Mouse (Mus musculus) limb, embryonic 14.5 days (tissue): ENCODE measurements around the gene Dennd1c. TPM values are rescaled to one million over a fixed set of nuclear protein-coding genes. Genes with fewer than 3 reads are reported as not detected.
A peak's percentile ranks its signal among the peaks of the same experiment; 100 is the strongest.

Source experiments
- ATAC-seq: fragments of 200-750 bp; cut with Nextera tagmentation; 2 replicates; pipeline ENCODE4 v1.8.0; 2017; ENCODE audit warnings: low read depth, moderate number of reproducible peaks, moderate TSS enrichment; ENCODE audit not compliant: low FRiP score
- DNase-seq: peaks from one replicate; pipeline ENCODE4 v3.0.0-alpha.2; 2015; ENCODE audit warnings: low spot score
- H3K27ac ChIP-seq: fragments of 300-500 bp; sonication (generic); replicated peaks from 2 replicates; pipeline ENCODE4 v1.5.1; 2014; ENCODE audit warnings: low read depth, mild to moderate bottlenecking, low read length, moderate library complexity, mixed read lengths
- H3K27me3 ChIP-seq: fragments of 300-500 bp; sonication (generic); 2 replicates; pipeline ENCODE4 v1.6.1; 2014; ENCODE audit warnings: low read length, mixed read lengths; ENCODE audit not compliant: control insufficient read depth, insufficient read depth
- H3K36me3 ChIP-seq: fragments of 300-500 bp; sonication (generic); 2 replicates; pipeline ENCODE4 v1.6.1; 2014; ENCODE audit warnings: mild to moderate bottlenecking, low read length, moderate library complexity, mixed read lengths; ENCODE audit not compliant: control insufficient read depth, insufficient read depth
- H3K4me1 ChIP-seq: fragments of 300-500 bp; sonication (generic); 2 replicates; pipeline ENCODE4 v1.6.1; 2014; ENCODE audit warnings: antibody characterized with exemption, low read length, mixed read lengths; ENCODE audit not compliant: control insufficient read depth, insufficient read depth
- H3K4me2 ChIP-seq: fragments of 300-500 bp; sonication (generic); replicated peaks from 2 replicates; pipeline ENCODE4 v1.6.1; 2014; ENCODE audit warnings: low read depth, mild to moderate bottlenecking, low read length, moderate library complexity; ENCODE audit not compliant: severe bottlenecking
- H3K4me3 ChIP-seq: fragments of 300-500 bp; sonication (generic); replicated peaks from 2 replicates; pipeline ENCODE4 v1.5.1; 2014; ENCODE audit warnings: low read length
- H3K9ac ChIP-seq: fragments of 300-500 bp; sonication (generic); 2 replicates; pipeline ENCODE4 v1.6.1; 2014; ENCODE audit warnings: mild to moderate bottlenecking, low read depth, low read length, moderate library complexity; ENCODE audit not compliant: severe bottlenecking
- H3K9me3 ChIP-seq: fragments of 300-500 bp; sonication (generic); 2 replicates; pipeline ENCODE4 v1.6.1; 2016; ENCODE audit warnings: low read length; ENCODE audit not compliant: control insufficient read depth
- POLR2A ChIP-seq: fragments of 200-500 bp; IDR thresholded peaks from 2 replicates; pipeline ENCODE4 v1.8.0; 2012; ENCODE audit warnings: inconsistent platforms, mild to moderate bottlenecking, moderate library complexity, borderline replicate concordance; ENCODE audit not compliant: insufficient read depth, insufficient read length; ENCODE audit errors: extremely low read depth
- WGBS: fragments of 180-500 bp; shearing (Covaris S2); extraction: QIAGEN DNeasy Blood & Tissue Kit; methylation state at CpG from one replicate; pipeline ENCODE4 v1.1.7; 2014; 5-methylcytosine and 5-hydroxymethylcytosine counted together
- polyA plus RNA-seq, 2 experiments: library from polyadenylated mRNA; depleted of rRNA in 1 of 2; stranded (reverse) in 1 of 2; unstranded in 1 of 2; fragments of >200 nt; fragmentation: Nextera tagmentation in 1 of 2; extraction: Ambion mirVana in 1 of 2; gene quantifications; 2 replicates each; pipeline versions ENCODE4 v1.2.1 to v1.2.3; 2012 to 2014

Gene Dennd1c
- polyA plus RNA-seq, 2 experiments: 1.9 to 2.0 TPM

DNA sequence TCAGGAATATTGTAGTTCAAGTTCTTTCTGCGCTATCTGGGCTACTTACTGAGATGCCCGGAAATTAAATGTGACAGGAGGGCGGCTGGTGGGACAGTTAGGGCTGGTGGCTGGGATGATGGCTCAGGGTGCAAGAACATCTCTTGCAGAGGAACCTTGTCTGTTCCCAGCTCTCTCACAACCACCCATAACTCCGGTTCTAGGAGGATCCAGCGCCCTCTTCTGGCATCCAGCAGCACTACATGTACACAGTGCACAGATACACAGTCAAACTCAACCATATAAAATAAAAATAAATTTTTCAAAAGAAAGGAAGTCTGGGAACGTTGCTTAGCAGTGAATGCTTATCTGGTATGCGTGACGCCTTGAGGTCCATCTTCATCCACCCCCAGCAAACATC, 39.3 kb downstream of the Dennd1c start:
- no peak overlapping the region for H3K9ac ChIP-seq
- no peak for TF ChIP-seq POLR2A
- no peak for ATAC-seq
- 37% methylated on average over 8 of the region's 8 CpGs for WGBS
- H3K27me3 ChIP-seq: peaks cover 3% of the 10 kb centered on the region; the same call in 1 of the 2 replicates
- H3K27ac ChIP-seq: no peak overlapping the region
- no peaks in the 10 kb centered on the region for H3K9me3 ChIP-seq
- no peak overlapping the region for H3K4me2 ChIP-seq
- no peaks in the 10 kb centered on the region for H3K36me3 ChIP-seq
- H3K4me1 ChIP-seq: no peaks in the 10 kb centered on the region
- H3K4me3 ChIP-seq: no peak overlapping the region
- no peak for DNase-seq

DNA sequence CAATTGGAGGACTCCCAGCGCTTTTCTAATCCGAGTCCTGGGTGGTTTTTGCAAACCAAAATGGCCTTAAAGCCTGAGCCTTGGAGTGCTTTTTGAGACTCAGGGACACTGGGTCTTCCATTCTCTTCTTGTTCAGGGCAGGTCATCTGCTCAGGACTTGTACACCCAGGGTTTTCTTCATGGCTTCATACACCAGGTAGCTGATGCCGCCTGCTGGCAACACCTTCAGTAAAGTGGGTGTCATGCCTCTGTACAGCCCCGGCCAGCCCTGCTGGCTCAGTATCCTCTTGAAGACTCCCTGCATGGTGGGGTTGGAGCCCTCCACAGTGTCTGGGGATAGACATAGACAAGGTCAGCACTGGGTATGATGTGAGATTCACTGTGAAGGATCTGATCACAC, 45.5 kb downstream of the Dennd1c start:
- WGBS: 87% methylated on average over 4 of the region's 4 CpGs
- H3K4me3 ChIP-seq: no peak overlapping the region; the same call in 1 of the 2 replicates
- no peaks in the 10 kb centered on the region for H3K9me3 ChIP-seq
- no peak overlapping the region for H3K9ac ChIP-seq
- peaks cover 14% of the 10 kb centered on the region for H3K4me1 ChIP-seq
- H3K36me3 ChIP-seq: peaks cover 10% of the 10 kb centered on the region
- peaks cover 3% of the 10 kb centered on the region; the same call in 1 of the 2 replicates for H3K27me3 ChIP-seq
- H3K4me2 ChIP-seq: no peak overlapping the region
- no peak for TF ChIP-seq POLR2A
- DNase-seq: no peak
- no peak for ATAC-seq
- H3K27ac ChIP-seq: no peak overlapping the region

DNA sequence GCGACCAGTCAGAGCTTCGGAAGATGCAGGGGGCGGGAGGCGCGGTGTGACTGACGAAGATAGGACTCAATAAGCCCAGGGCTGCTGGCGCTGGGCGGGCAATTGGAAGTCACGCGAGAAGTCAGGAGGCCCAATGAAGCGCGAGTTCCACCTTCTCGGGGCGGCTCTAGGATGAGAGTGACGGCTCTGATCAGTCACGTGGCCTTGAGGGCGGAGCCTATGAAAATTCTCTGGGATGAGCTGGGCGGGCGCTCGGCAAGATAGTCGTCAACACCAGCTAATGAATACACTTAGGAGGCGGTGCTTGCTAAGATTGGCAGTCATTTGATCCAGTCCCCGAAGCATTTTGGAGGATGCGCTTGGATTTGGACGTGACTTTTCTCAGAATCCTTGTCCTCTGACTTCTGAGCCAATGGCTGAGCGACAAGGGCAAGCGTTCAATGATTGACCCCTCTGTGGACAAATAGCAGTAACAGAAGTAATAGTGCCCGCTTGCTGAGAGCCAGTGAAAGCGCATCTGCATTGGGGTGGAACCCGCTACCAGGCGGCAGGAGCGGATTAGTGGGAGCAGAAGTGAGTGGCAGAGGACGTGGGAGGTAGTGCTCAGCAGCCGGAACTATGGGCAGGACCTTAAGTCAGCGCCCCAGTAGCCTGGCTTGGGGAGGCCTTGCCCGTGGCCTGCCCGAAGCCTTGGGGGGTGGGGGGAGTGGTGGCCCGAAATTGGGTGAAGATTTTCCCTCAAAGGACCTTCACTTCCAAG, 46.5 kb downstream of the Dennd1c start:
- peak; percentile 97 for ATAC-seq
- H3K27me3 ChIP-seq: no peaks in the 10 kb centered on the region
- H3K4me2 ChIP-seq: peak overlapping the region; percentile 64
- H3K9ac ChIP-seq: peak overlapping the region; percentile 40; the same call in 1 of the 2 replicates
- H3K36me3 ChIP-seq: peaks cover 20% of the 10 kb centered on the region
- DNase-seq: peak; percentile 100
- under 1% methylated on average over 38 of the region's 38 CpGs for WGBS
- H3K4me1 ChIP-seq: peaks cover 14% of the 10 kb centered on the region
- H3K27ac ChIP-seq: peak overlapping the region; percentile 53
- no peaks in the 10 kb centered on the region for H3K9me3 ChIP-seq
- peak; percentile 91; the same call in 1 of the 2 replicates for TF ChIP-seq POLR2A
- peak overlapping the region; percentile 94 for H3K4me3 ChIP-seq

DNA sequence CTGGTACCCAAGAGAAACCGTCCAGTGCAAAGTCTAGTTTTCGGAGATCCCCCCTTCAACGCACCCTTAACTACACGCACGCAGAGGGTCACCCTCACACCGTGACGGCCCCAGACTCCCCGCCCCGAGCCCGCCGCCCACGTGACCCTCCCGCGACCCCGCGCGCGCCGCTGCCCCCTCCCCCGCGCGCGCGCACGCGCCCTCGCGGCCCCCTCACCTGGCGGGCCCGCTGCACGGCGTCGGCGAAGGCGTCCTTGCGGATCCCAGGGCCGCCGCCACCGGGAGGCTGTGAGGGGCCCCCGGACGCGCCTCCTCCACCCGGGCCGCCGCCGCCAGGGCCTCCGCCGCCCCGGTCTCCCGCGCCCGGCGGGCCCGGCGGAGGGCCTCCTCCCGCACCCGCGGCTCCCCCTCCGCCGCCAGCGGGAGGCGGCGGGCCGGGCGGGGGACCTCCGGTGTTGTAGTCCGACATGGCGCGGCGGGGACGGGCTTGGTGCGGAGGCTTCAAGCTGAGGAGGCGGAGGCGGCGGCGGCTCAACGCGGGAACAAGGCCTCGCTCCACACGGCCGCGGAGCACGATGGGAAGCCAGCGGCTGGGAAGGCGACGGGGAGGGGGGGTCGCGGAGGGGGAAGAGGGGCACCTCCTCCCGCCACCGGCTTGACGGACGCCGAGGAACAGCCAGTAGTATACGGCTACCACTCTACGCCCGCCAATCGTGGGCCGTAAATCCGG, 47.2 kb downstream of the Dennd1c start, which contains the start of gene Khsrp:
Gene Khsrp (minus strand): TSS at position 592 of the 730 bp plus-strand sequence.
- WGBS: 1% methylated on average over 37 of the region's 99 CpGs
- Histone ChIP-seq H3K4me2 (peak within 1 kb of the TSS; percentile 96), H3K36me3 (peaks cover 27% of the 10 kb centered on the region), H3K9ac (peak within 1 kb of the TSS; percentile 100), H3K4me1 (peaks cover 14% of the 10 kb centered on the region), H3K27ac (peak within 1 kb of the TSS; percentile 94), H3K4me3 (peak within 1 kb of the TSS; percentile 94), H3K9me3 (no peaks in the 10 kb centered on the region), H3K27me3 (no peaks in the 10 kb centered on the region)
- peak; percentile 54; the same call in 1 of the 2 replicates for TF ChIP-seq POLR2A
- ATAC-seq (no peak), DNase-seq (peak; percentile 9)

DNA sequence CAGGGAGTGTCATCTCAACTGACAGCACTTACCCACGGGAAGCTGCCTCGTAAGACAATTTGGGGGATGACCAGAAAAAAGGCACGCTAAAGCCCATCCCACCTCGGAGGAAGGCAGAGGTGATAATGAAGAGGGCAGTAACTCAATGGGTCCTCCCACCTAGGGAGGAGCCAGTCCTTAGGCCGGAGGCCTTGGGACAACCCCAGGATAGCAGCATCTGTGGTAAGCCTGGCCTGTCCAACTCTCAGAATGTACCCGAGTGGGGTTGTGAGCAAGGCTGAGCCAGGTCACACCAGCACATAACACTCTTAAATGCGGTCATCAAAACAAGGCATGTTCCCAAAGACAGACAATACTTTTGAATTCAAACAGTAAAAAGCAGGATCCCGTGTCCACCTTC, 48.6 kb downstream of the Dennd1c start:
- ATAC-seq (no peak), DNase-seq (no peak)
- Histone ChIP-seq H3K4me3 (peak overlapping the region; percentile 94), H3K9me3 (no peaks in the 10 kb centered on the region), H3K4me2 (peak overlapping the region; percentile 96), H3K4me1 (peaks cover 14% of the 10 kb centered on the region), H3K36me3 (peaks cover 41% of the 10 kb centered on the region), H3K9ac (peak overlapping the region; percentile 100), H3K27me3 (no peaks in the 10 kb centered on the region), H3K27ac (no peak overlapping the region)
- 31% methylated on average over 8 of the region's 8 CpGs for WGBS
- no peak for TF ChIP-seq POLR2A
